Mouse (Mus musculus): Measurements from ENCODE around the gene Sec24c.
"Not testable (repeated sequence)": the region's sequence is repeated elsewhere in the genome, so short reads cannot be mapped to it uniquely, and the experiment has no call there.

Gene Sec24c
- long read RNA-seq, experiment 1, full-length matches to known transcripts, result 6 of 27 reads
- long read RNA-seq, experiment 1, partial matches to known transcripts, result 17 of 27 reads
- long read RNA-seq, experiment 1, other reads (novel, unspliced or antisense), result 4 of 27 reads
- long read RNA-seq, experiment 2, full-length matches to known transcripts, result 2 of 15 reads
- long read RNA-seq, experiment 2, partial matches to known transcripts, result 12 of 15 reads
- long read RNA-seq, experiment 2, other reads (novel, unspliced or antisense), result 1 of 15 reads

DNA sequence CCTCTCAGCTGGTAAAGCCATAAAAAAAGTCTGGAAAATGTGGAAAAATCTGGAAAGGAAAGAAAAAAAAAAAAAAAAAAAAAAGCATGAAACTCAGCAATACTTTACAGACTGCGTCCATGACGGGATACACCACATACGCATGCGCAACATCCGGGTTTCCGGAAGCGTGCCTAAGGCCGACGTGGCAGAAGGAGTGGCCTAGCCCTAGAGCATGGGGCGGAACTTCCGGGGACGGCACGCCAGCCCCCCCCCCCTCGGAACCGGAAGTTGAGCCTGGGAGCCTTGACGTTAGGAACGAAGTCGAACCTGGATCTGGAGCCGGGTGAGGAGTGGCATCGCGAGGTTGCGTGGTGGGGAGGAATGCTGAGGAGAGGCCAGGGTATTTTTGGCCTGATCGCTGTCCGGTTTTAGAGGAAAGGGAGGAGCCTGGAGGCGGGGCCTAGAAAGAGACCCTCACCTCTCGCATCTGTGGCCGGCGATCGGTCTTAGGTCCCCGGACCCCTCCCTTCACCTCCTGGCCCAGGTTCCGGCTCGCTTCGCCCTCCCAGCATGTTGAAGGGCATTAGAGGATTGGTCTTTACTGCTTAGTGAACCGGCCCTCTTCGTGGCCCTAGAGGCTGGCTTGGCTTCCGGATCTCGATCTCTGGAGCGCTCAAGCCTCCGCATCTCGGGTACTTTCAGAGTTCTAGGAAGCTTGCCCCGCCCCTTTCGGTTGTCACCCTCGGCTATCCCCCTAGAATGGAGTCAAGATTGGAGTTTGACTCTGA, at the start of gene Sec24c:
Gene Sec24c (plus strand): TSS at position 245 of the 770 bp plus-strand sequence.
- intact Hi-C loops (cut with DNase I), result no loop called here

DNA sequence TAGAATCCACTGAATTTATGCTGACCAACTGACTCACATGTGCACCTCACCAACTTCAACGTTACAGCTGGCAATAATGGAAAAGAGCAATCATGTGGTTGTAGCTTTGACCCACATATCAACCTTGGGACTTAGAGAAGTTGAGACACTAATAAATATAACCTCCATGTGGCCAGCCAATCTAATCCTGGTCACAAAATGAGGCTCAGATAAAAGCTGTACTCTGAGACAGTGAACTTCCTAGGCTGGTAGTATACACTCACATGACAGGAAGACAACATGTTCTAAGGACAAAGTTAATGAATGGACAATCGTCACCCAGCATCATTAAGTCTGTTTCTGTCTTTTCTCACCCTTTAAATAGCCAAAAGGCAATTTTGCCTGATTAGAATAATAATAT, 47.7 kb upstream of the Sec24c start:
- intact Hi-C loops (cut with DNase I), result no loop called here

DNA sequence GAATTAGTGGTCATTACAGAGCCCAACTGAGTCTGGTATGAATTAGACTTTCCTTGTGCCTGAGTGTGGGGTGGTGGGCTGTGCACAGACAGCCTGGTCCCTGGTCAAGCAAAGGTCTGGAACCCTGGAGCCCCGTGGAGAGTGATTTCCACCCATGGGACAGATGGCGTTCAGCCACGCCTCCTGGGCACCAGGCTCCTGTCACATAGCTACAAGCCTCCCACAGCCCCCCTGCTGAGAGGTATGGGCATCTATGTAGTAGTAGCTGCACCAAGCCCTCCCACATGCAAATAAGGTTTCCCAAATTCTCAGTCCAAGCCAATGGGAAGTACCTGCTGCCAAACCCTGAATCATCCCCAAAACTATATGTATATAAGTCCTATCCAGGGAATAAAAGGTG, 47.1 kb upstream of the Sec24c start:
- intact Hi-C loops (cut with DNase I), result no loop called here

DNA sequence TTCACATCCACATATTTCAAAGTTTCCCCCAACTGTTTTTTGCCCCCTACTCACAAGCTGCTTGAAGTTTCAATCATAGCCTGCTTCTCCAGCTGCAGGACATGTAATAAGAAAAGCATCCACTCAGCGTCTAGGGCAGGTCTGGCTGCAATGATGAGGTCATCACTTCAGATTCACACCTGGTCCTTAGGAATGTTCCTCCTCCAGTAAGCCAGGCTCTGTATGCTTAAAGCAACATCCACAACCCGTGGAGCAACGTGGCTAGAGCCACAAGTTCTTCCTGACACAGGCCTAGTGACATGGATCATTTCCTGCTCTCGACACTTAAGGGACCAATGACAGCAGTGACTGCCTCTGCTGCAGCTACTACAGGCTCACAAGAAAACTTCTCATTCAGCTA, 42.9 kb upstream of the Sec24c start:
- intact Hi-C loops (cut with DNase I), result no loop called here

DNA sequence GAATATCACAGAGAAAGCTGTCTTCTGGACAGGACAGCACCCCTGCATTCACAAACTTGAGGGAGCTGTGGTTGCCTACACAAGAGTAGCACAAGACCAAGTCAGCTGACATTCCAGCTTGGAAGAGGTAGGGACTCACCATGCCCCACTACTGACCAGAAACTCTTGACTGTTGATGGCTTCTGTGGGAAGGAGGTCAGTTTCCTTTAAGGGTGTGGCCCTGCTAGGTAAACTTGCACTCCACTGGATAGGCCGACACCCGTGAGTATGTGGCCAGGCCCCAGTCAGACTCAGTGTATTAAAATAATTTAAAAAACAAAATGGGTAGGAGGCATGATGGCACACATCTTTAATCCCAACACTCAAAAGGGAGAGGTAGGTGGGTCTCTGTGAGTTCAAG, 38.6 kb upstream of the Sec24c start:
- intact Hi-C loops (cut with DNase I), result no loop called here

DNA sequence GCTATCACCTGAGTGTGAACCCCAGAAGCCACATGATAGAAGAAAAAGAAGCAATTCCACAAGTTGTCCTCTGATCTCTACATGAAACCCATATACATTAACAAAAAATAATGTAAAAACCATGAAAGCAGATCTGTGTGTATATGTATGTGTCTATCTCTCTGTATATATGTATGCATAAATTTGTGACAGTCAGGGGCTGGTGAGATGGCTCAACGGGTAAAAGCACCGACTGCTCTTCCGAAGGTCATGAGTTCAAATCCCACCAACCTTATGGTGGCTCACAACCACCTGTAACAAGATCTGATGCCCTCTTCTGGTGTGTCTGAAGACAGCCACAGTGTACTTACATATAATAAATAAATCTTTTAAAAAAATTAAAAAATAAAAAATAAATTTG, 37.1 kb upstream of the Sec24c start:
- intact Hi-C loops (cut with DNase I), result not testable (repeated sequence)

DNA sequence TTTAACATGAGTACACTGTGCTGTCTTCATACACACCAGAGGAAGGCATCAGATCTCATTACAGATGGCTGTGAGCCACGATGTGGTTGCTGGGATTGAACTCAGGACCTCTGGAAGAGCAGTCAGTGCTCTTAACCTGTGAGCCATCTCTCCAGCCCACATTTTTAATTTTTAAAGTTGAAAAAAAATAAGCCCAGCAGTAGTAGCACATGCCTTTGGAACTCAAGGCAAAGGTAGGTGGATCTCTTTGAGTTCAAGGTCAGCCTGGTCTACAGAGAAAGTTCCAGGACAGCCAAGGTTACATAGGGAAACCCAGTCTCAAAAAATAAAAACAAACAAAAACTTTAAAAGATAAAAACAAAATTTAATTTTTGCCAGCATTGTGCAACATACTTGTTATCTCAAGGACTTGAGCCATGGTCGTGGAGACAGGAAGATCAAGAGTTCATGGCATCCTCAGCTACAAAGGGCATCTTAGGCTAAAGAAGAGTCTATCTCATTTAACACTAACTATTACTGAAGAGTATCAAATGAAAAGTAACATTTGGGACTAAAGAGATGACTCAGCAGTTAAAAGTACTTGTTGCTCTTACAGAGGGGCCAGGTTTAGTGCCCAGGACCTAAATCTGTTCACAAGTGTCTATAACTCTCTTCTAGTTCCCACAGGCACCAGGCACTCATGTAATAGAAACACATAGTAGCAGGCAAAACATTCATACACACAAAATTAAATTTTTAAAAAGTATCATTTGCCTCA, 36.1 kb upstream of the Sec24c start:
- intact Hi-C loops (cut with DNase I), result no loop called here

DNA sequence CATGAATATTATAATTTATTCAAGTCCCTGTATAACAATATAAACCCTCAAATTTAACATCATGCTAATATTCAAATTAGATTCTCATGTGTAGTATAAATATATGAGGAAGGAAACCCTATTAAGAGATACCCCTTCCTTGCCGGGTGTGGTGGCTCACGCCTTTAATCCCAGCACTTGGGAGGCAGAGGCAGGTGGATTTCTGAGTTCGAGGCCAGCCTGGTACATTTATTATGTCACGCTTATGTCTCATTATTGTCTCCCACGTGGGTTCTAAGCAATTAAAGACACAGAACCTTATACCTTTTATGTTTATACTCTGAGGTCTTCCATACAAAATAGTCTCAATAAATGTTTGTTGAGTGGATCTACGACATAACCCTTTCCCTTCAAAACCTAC, 35.4 kb upstream of the Sec24c start:
- intact Hi-C loops (cut with DNase I), result no loop called here

DNA sequence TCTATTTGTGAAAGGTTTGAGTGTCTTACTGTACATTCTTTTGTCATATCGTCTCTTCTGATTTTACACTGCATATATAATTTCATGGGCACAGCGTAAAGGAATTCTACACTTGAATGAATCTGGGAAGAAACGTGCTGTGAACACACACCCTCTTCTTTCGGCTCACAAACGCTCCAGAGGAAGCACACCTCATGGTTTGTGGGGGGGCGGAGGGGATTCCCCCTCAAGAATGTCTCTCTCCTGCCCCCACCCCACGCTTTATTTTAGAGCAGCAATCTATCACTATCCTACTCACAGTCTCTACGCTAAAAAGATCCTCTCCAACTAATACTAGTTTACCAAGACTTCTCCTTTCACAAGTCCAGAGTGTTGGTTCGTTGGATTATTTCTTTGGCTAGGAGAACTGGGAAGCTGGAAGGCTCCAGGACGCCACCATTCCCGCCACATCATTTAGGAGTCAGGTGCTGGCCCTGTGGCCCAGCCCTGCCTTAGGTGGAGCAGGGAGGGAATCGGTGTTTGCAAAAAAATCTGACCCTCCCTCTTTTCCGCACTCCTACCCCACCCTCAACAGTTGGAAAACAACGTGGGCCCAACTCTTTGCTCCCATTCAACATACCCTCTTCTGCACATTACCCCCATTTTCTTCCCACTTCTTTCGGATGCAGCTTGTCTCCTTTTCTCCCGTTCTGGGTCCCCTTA, 34.0 kb upstream of the Sec24c start:
- intact Hi-C loops (cut with DNase I), result no loop called here

DNA sequence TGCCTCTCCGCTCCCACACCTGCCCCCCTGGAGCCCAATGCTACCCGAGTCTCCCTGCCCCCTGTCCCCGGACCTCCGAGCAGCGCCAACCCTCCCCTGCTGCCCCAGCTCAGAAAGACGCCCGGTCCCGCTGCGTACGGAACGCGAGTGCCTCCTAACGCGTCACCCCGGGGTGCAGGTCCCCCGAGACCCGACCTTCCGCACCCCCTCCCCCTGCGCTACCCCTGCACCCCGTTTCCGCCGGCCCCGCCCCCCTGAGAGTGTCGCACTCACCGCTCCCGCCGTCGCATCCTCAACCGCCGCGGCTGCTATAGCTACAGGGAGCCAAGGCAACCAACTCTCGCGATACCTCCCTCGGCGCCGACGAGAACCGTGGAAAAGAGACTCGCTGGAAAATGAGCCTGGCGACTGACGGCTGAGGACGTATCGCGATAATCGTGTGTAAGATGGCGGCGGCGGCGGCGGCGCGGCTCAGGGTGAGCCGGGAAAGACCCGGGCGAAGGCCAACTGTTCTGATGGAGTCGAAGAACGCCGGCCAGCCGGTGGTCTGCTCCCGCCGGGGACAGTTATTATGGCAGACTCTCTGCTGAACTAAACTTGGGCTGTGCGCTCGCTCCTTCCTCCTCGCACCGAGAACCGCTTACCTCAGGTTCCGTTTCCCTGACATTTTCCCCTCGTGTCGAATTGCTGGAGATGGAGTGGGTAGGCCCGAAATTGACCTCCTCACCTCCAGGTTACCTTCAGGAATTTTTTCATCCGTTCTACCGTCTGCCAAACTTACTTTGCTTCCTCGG, 33.3 kb upstream of the Sec24c start, which contains the start of gene Usp54:
Gene Usp54 (minus strand): TSS at position 420 of the 794 bp plus-strand sequence.
- intact Hi-C loops (cut with DNase I), result no loop called here

DNA sequence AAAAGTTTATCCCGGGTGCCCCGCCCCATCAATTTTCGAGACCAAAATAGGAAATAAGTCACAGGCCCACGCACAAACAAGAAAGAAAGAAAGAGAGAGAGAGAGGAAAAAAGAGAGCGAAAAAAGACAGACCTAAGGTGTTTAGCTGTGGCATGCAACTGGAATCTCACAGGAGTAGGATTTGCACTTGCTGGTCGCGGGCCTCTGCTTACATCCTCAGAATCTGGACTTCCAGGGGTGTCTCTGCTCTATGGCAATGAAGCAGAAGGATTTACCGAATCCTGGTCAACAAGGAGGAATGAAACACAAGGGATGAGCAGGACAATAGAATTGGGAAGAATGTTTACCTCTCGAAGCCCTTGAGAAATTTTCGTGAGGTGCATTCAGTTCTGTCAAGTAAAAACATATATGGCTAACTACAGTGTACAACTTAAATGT, 32.7 kb upstream of the Sec24c start:
- intact Hi-C loops (cut with DNase I), result no loop called here

DNA sequence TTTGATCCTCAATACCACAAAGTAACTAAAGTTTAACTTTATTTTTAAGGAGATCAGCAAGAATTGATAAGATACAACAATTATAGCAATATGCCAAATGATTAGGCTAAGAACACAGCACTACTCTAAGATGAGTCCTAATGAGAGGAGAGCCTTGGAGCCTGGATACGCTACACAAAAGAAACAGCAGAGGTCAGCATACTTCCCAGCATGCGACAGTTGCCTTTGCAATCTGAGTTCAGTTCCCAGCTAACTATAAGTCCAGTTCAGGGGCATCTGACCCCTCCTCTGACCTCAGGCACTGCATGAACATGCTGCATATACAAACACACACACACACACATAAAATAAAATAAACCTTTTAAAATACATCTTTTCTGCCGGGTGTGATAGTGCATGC, 28.6 kb upstream of the Sec24c start:
- intact Hi-C loops (cut with DNase I), result no loop called here

DNA sequence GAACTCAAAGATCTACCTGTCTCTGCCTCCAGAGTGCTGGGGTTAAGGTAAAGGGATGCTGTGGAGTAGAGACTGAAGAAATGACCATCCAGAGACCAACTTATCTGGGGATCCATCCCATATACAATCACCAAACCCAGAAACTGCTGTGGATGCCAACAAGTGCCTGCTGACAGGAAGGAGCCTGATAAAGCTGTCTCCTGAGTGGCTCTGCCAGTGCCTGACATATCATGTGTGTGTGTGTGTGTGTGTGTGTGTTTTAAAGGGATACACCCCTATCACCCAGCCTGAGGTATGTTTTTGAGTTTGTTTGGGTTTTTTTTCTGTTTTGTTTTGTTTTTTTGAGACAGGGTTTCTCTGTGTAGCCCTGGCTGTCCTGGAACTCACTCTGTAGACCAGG, 27.7 kb upstream of the Sec24c start:
- intact Hi-C loops (cut with DNase I), result no loop called here

DNA sequence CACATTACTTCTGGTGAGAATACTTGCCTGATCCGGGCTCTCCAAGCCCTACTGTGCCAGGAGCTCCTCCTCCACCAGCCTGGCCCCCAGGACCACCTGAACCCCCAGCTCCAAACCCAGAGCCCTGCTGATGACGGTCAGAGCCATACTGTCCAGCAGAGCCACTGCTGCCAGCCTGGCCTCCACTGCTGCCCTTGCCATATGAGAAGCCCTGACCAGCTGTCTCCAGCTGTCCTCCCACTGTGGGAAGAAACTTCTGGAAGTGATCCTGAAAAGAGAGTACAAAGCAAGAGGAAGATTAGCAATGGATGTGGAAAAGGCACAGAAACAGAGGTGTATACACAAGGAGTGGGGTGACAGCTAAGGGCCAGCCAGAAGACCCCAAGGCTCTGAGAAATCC, 23.1 kb upstream of the Sec24c start:
- intact Hi-C loops (cut with DNase I), result no loop called here

DNA sequence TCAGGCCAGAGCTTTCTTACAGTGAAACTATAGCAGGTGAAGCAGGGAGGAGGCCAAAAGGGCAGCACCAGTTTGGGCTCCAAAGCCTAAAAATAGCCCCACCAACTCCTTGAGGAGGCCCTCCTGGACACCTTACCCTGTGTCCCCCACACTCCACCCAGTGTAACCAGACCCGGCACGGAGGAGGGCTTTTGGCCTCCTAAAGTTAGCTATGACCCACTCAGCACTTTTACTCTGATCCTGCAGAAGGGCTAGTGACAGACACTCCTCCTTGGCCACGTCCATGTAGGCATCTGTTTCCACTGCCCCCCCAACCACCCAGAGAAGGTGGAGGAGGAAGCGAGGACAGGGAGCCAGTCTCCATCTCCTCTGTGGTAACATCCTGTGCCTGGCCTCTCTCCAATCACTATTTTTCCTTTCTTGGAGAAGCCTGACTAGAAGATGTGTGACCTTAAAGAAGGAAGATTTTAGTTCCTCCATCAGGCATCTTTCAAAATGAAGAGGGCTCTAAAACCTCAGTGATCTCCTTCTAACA, 22.3 kb upstream of the Sec24c start:
- intact Hi-C loops (cut with DNase I), result no loop called here

DNA sequence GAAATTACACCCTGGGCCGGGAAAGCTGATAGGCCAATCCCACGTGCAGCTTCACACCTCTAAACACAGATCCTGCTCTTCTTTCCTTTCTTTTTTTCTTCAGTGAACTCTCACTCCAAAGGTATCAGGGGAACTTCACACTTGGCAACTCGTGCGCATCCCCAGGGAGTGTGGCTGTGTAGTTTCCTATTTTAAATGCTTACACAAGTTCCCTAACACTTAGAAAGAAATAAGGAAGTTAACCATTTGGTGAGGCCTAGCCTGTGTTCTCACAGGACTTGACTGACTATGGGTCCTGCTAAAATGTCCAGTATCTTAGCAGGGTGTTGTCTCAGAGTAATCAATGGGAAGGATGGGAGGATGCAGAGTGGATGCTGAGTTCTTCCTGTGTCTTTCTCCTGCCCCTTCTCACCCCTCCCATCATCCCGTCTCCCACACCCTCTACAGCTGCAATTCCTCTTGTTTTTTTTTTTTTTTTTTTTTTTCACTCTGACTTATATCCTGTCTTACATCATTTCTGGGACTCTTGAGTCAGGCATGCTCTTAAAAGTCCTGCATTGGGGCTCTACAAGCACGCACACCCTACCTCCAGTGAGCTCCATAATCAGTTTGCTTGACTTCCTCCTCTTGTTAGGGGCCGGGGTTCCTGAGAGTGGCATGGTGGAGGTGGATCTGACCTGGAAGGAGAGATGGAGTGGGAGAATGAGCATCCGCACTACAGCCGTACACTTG, 19.3 kb upstream of the Sec24c start:
- intact Hi-C loops (cut with DNase I), result no loop called here

DNA sequence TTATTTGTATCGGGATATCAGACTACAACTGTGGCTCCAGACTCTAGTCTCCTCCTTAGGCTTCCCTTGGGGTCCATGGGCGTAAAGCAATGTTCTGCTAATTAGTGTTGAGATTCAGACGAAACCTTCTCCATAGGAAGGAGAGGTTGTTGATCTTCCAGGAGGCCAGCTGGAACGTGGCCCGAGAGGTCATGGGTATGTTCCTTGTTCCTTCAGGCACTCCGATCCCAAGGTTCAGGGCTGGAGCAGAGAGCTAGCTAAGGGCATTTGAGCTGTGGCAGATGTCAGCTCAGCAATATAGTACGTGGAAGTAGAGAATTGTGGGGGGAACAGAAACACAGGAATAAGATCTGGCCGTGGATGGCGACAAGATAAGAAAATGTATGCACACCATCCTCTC, 18.4 kb upstream of the Sec24c start:
- intact Hi-C loops (cut with DNase I), result no loop called here

DNA sequence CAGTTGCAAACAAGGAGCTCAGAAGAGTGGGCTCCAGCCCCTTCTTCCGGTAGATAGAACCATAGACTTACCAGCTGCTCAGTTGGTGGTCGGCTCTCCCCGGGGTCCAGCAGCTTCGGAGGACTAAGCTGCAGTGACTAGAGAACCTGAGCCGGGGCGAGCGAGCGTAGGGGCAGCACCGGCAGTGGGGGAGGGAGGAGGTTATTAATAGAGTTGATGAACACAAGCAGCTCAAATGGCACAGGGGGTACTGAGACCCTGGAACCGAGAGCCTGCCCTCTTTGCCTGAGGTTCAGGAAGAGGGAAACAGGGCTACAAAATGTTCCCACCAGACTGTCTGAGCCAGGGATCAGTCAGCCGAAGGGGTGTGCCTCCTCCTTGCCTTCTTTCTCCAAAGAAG, 17.7 kb upstream of the Sec24c start, which contains the start of gene Myoz1:
Gene Myoz1 (minus strand): TSS at position 180 of the 400 bp plus-strand sequence.
- intact Hi-C loops (cut with DNase I), result no loop called here

DNA sequence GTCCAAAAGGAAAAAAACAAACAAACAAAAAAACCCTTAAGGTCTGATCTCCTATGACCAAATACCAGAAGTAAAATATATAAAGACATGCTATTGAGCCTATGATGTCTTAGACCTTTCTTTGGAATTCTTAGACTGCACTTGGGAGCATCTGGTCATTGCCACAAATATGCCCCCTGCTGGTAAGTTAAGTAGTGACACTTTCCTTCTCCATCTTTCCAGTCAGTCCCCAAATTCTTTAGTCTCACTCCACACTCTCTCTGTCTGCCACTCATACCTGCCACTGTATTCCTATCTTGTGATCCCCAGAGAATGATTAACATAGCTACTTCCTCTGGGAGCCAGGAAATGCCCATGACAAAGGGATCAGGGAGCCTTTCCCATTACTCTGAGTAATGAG, 15.8 kb upstream of the Sec24c start:
- intact Hi-C loops (cut with DNase I), result no loop called here

DNA sequence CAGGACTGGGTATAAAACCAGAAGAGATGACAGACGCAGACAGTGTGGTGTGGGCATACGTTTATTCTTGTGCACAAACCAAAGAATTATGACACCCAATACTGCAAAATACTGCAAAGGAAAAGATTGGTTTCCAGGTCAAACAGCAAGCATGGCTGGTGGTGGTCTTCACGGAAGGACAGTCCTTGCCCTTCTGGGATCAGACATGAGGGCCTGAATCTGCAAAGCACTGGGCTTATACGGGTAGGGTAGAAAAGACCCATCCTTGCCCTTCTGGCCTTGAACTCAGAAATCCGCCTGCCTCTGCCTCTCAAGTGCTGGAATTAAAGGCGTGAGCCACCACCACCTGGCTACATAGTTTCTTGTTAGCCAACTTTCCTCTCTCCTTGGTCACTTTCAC, 15.2 kb upstream of the Sec24c start:
- intact Hi-C loops (cut with DNase I), result no loop called here
